Mouse (Mus musculus): ENCODE results near the gene Ddx42.

DNA sequence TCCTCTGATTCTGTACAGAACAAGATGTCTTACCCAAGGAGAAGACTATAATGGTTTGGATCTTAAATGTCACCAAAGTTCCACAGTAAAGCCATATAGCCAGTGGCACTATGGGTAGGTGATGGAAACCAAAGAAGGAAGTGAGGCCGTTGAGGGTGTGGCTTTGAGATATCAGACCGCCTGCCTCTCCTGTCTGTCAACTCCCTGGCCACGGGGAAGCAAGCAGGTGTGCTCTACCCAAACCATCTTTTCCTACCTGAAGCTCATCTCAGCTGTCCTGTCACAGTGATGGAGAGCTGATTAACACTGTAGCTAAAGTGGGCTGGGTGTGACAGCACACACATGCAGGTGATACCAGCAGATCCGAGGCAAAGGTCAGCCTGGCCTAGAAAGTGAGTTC, 18.4 kb upstream of the Ddx42 start:
- TF ChIP-seq CTCF (IDR thresholded peaks at IDR 0.05) = no peak
- no peak for TF ChIP-seq EP300 (IDR thresholded peaks at IDR 0.05)

All from lung, postnatal 0 days (tissue).